Comparison of ENCODE assay signal across 11 mouse cellular contexts in genomic region chr11:75044333-75044732, GRCm38 (mm10).
A peak's percentile ranks its signal among the peaks of the same experiment; 100 is the strongest.
DNase-seq lines count a peak whose midpoint lies in the region; ATAC-seq and TF ChIP-seq lines count a peak whose summit lies in the region.
"Had no signal": no experiment of that assay in that cellular context is flagged by ENCODE, and none has a peak within 500 bp of the region (broad histone marks: within the 10 kb centered on the region; RNA-seq: fewer than 3 reads in every experiment).

No protein-coding gene starts in this region.

- no peak overlapping the region for H3K9ac ChIP-seq in heart, embryonic 11.5 days (ENCODE audit: low read depth, low read length)
- no peak overlapping the region for H3K9ac ChIP-seq in lung, embryonic 15.5 days
- no peak overlapping the region for H3K9ac ChIP-seq in heart, embryonic 15.5 days

- TF ChIP-seq CTCF in small intestine, adult 2 months (IDR thresholded peaks at IDR 0.05; ENCODE audit: extremely low read depth, insufficient read length, insufficient replicate concordance, low read depth, low read length): no peak

- no peak for ATAC-seq in heart, embryonic 11.5 days (replicated peaks; ENCODE audit: insufficient number of reproducible peaks, low FRiP score, low TSS enrichment)
- ATAC-seq in lung, embryonic 15.5 days (ENCODE audit: borderline replicate concordance, extremely low read depth, low FRiP score, low TSS enrichment): no peak
- ATAC-seq in heart, embryonic 15.5 days (replicated peaks; ENCODE audit: insufficient number of reproducible peaks, insufficient read depth, low FRiP score, low read depth): no peak
- ATAC-seq: hindbrain, postnatal 0 days had no signal

- no peaks in the 10 kb centered on the region for H3K27me3 ChIP-seq in heart, embryonic 11.5 days (ENCODE audit: control insufficient read depth, insufficient read depth, low read length)
- no peaks in the 10 kb centered on the region for H3K27me3 ChIP-seq in lung, embryonic 15.5 days
- no peaks in the 10 kb centered on the region for H3K27me3 ChIP-seq in heart, embryonic 15.5 days
- no peaks in the 10 kb centered on the region for H3K27me3 ChIP-seq in small intestine, adult 2 months (ENCODE audit: control insufficient read depth, insufficient read depth, low read length)

- no peak overlapping the region for H3K27ac ChIP-seq in heart, embryonic 11.5 days (ENCODE audit: low read depth, low read length)
- H3K27ac ChIP-seq in lung, embryonic 15.5 days: 0 out of 2 replicates have a peak overlapping the region, but pooled peaks have one; percentile 2
- peak overlapping the region; percentile 49 for H3K27ac ChIP-seq in heart, embryonic 15.5 days
- peak overlapping the region; percentile 8; the same call in 1 of the 2 replicates for H3K27ac ChIP-seq in small intestine, adult 2 months (ENCODE audit: insufficient read depth, low read depth, low read length)
- H3K27ac ChIP-seq: hindbrain, postnatal 0 days had no signal

- 0 out of 2 replicates have a peak, but pooled peaks cover 6% of the 10 kb centered on the region for H3K4me1 ChIP-seq in heart, embryonic 11.5 days (ENCODE audit: control insufficient read depth, insufficient read depth, low read length)
- H3K4me1 ChIP-seq in lung, embryonic 15.5 days: peaks cover 44% of the 10 kb centered on the region
- H3K4me1 ChIP-seq in heart, embryonic 15.5 days (replicated peaks): peaks cover 31% of the 10 kb centered on the region
- peaks cover 6% of the 10 kb centered on the region for H3K4me1 ChIP-seq in small intestine, adult 2 months (ENCODE audit: control insufficient read depth, insufficient read depth, insufficient read length, low read length)

- DNase-seq in heart, adult 11 months: peak; percentile 96
- DNase-seq in lung, postnatal 36 days: no peak
- no peak for DNase-seq in urinary bladder, adult 18-20 months (ENCODE audit: low spot score in 2 of 2)
- no peak for DNase-seq in left cerebral cortex, adult 8-10 months (ENCODE audit: low spot score in 2 of 2)
- DNase-seq: midbrain, embryonic 14.5 days; thymus, adult 2 months had no signal

- H3K9me3 ChIP-seq in heart, embryonic 11.5 days (replicated peaks; ENCODE audit: control insufficient read depth, low read length): no peaks in the 10 kb centered on the region
- H3K9me3 ChIP-seq in lung, embryonic 15.5 days: no peaks in the 10 kb centered on the region
- no peaks in the 10 kb centered on the region for H3K9me3 ChIP-seq in heart, embryonic 15.5 days (replicated peaks)

- TF ChIP-seq POLR2A in small intestine, adult 2 months (IDR thresholded peaks at IDR 0.05; ENCODE audit: low read depth, low read length): no peak

- no peaks in the 10 kb centered on the region; the same call in 1 of the 2 replicates for H3K36me3 ChIP-seq in heart, embryonic 11.5 days (ENCODE audit: control insufficient read depth, insufficient read depth, low read length)
- H3K36me3 ChIP-seq in lung, embryonic 15.5 days: peaks cover 12% of the 10 kb centered on the region; the same call in 1 of the 2 replicates
- H3K36me3 ChIP-seq in heart, embryonic 15.5 days: peaks cover 13% of the 10 kb centered on the region; the same call in 1 of the 2 replicates
- peaks cover 17% of the 10 kb centered on the region for H3K36me3 ChIP-seq in small intestine, adult 2 months (ENCODE audit: control insufficient read depth, insufficient read depth, low read length)

- no peak overlapping the region for H3K4me2 ChIP-seq in heart, embryonic 11.5 days
- H3K4me2 ChIP-seq in lung, embryonic 15.5 days: no peak overlapping the region
- no peak overlapping the region for H3K4me2 ChIP-seq in heart, embryonic 15.5 days

- no peak overlapping the region for H3K4me3 ChIP-seq in heart, embryonic 11.5 days (ENCODE audit: low read depth, low read length)
- no peak overlapping the region for H3K4me3 ChIP-seq in lung, embryonic 15.5 days
- no peak overlapping the region for H3K4me3 ChIP-seq in heart, embryonic 15.5 days
- H3K4me3 ChIP-seq in small intestine, adult 2 months (ENCODE audit: low read depth, low read length): no peak overlapping the region

- WGBS in heart, embryonic 11.5 days (ENCODE audit: insufficient replicate concordance): 66% methylated on average over 3 of the region's 3 CpGs
- 77% methylated on average over 3 of the region's 3 CpGs for WGBS in lung, embryonic 15.5 days
- WGBS in heart, embryonic 15.5 days: 61% methylated on average over 3 of the region's 3 CpGs
- 76% methylated on average over 3 of the region's 3 CpGs for WGBS in small intestine, adult 2 months
